Mouse (Mus musculus): ENCODE data around the gene Rmi1. TPM values are rescaled to one million over a fixed set of nuclear protein-coding genes. Genes with fewer than 3 reads are reported as not detected.
A peak's percentile ranks its signal among the peaks of the same experiment; 100 is the strongest.
"Not testable (repeated sequence)": the region's sequence is repeated elsewhere in the genome, so short reads cannot be mapped to it uniquely, and the experiment has no call there.

Rmi1 gene
- polyA plus RNA-seq, 1 experiment from 2014 or later = 23.1 TPM

DNA sequence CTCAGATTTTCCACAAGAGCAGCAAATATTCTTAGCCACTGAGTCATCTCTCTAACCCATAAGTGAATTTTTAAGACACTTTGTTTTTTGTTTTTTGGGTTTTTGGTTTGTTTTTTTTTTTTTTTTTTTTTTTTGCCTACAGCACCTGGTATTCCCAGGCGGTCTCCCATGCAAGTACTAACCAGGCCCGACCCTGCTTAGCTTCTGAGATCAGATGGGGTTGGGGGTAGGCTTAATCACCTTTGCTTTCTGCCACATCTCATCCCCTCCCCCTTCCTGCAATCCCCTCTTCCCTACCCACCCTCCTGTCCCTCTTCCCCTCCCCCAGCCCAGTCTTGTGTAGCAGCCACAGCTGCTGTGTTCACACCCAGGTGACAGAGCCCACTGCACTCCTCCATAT, 37.7 kb downstream of the Rmi1 start:
- no peak overlapping the region for H3K9ac ChIP-seq
- H3K4me2 ChIP-seq = no peak overlapping the region
- 57% methylated on average over 2 of the region's 2 CpGs for WGBS

DNA sequence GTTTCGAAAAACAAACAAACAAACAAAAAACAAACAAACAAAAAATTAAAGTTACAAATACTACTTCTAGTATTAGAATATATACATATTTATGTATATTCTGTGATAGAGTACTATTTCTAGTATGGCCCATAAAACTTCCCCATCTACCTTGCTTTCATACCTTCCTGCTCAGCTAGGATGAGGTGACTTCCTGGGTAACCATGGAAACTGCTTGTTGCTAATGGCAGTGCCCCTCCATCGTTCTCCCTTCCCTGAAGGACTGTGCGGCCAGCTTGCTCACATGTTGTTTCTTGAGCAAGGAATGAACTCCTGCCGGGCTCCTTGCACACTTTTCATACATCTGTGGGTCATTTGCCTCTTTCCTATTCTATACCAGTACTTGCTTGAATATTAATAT, 41.3 kb downstream of the Rmi1 start:
- WGBS = 79% methylated on average over 4 of the region's 4 CpGs
- H3K27me3 ChIP-seq (replicated peaks) = 0 out of 2 replicates have a peak, but pooled peaks cover 3% of the 10 kb centered on the region
- ATAC-seq (ENCODE audit: insufficient number of reproducible peaks, low FRiP score) = no peak

More for the DNA sequence above, 37.7 kb downstream of the Rmi1 start:
- Histone ChIP-seq H3K9me3 (replicated peaks) (no peaks in the 10 kb centered on the region), H3K36me3 (no peaks in the 10 kb centered on the region), H3K27ac (ENCODE audit: poor library complexity, severe bottlenecking) (no peak overlapping the region), H3K4me3 (no peak overlapping the region), H3K27me3 (replicated peaks) (no peaks in the 10 kb centered on the region), H3K4me1 (replicated peaks) (peaks cover 3% of the 10 kb centered on the region; the same call in 1 of the 2 replicates)
- no peak for ATAC-seq (ENCODE audit: insufficient number of reproducible peaks, low FRiP score)

DNA sequence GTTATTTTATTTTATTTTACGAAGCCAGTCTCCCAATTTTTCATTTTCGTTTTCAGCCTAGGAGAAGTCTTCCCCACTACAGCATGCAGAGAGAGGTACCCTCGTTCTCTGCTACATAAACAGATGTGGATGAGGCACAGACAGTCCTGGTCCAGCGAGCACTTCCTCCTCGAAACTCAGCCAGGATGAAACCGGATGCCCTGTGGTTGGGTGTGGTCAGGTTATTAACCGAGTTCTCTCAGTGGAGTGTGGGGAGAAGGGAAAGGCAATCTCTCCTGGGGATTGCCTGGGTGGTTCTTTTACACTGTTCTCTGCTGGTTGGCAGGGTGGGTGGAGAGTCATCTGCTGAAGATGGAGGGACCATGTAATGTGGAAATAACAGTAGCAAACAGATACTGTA, 41.7 kb downstream of the Rmi1 start:
- WGBS = 48% methylated on average over 7 of the region's 7 CpGs
- Histone ChIP-seq H3K27me3 (replicated peaks) (0 out of 2 replicates have a peak, but pooled peaks cover 3% of the 10 kb centered on the region), H3K4me1 (replicated peaks) (peaks cover 3% of the 10 kb centered on the region; the same call in 1 of the 2 replicates), H3K9ac (no peak overlapping the region), H3K27ac (ENCODE audit: poor library complexity, severe bottlenecking) (no peak overlapping the region), H3K4me3 (no peak overlapping the region), H3K4me2 (no peak overlapping the region), H3K9me3 (replicated peaks) (no peaks in the 10 kb centered on the region), H3K36me3 (no peaks in the 10 kb centered on the region)
- ATAC-seq (ENCODE audit: insufficient number of reproducible peaks, low FRiP score) = no peak

More for the DNA sequence above, 41.3 kb downstream of the Rmi1 start:
- Histone ChIP-seq H3K27ac (ENCODE audit: poor library complexity, severe bottlenecking) (no peak overlapping the region), H3K9ac (no peak overlapping the region), H3K9me3 (replicated peaks) (no peaks in the 10 kb centered on the region), H3K36me3 (no peaks in the 10 kb centered on the region), H3K4me1 (replicated peaks) (peaks cover 3% of the 10 kb centered on the region; the same call in 1 of the 2 replicates), H3K4me3 (no peak overlapping the region), H3K4me2 (no peak overlapping the region)

DNA sequence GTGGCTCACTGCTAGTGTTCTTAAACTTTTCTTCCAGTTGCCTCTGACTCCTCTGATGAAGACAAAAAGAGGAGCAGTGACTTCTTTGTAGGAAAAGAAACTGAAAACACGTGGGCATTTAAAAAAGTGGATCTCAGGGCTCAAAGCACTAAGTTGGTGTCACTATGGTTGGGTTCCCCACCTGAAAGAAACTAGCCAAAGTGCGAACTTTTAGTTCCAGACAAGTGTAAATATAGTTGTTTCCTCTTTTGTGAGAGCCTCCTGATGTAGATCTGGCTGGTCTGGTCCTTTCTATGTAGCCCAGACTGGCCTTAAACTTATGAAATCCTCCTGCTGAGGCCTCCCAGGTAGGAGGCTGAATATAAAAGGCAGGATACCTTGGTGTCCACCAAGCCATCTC, 44.5 kb downstream of the Rmi1 start:
- H3K36me3 ChIP-seq = no peaks in the 10 kb centered on the region
- H3K4me3 ChIP-seq = no peak overlapping the region
- 74% methylated on average over 2 of the region's 2 CpGs for WGBS
- H3K27me3 ChIP-seq (replicated peaks) = 0 out of 2 replicates have a peak, but pooled peaks cover 3% of the 10 kb centered on the region
- no peak overlapping the region for H3K4me2 ChIP-seq
- no peaks in the 10 kb centered on the region for H3K9me3 ChIP-seq (replicated peaks)
- no peak for ATAC-seq (ENCODE audit: insufficient number of reproducible peaks, low FRiP score)
- H3K27ac ChIP-seq (ENCODE audit: poor library complexity, severe bottlenecking) = no peak overlapping the region
- H3K9ac ChIP-seq = no peak overlapping the region
- no peaks in the 10 kb centered on the region for H3K4me1 ChIP-seq (replicated peaks)

DNA sequence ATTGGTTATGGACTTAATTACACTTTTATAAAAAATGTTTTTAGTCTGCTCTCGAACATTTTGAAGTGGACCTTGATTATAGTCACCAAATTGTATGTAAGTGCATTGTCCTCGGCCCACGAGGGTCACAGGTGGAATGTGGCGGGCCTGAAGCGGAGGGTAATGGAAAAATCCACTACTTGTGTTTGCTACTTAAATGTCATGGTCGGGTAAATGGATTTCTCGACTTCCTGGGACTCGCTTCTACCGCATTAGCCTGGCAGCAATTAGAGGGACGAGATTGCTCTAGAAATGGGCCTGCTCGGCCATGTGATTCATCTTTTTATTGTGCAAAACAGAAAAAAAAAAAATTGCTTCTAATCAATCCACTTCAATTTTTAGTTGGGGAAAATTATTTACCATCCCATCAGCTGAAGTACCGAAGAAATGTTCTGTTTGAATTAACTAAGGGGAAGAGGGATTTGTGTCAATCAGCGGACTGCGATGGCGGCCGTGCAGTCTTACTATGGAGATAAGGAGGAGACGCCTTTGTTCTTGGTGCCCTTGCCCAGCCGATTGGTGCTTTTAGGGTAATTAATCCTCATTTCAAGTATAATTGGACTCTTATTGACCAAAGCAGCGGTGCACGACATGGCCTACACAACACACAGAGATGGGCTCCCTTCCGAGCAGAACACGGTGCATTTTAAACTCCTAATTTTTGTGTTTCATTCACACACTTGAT, 48.6 kb downstream of the Rmi1 start:
- peaks cover 3% of the 10 kb centered on the region; the same call in 1 of the 2 replicates for H3K4me1 ChIP-seq (replicated peaks)
- no peak overlapping the region for H3K9ac ChIP-seq
- no peak for ATAC-seq (ENCODE audit: insufficient number of reproducible peaks, low FRiP score)
- no peaks in the 10 kb centered on the region for H3K36me3 ChIP-seq
- no peak overlapping the region for H3K4me2 ChIP-seq
- peaks cover 17% of the 10 kb centered on the region for H3K27me3 ChIP-seq (replicated peaks)
- H3K4me3 ChIP-seq = no peak overlapping the region
- no peaks in the 10 kb centered on the region for H3K9me3 ChIP-seq (replicated peaks)
- WGBS = 83% methylated on average over 22 of the region's 22 CpGs
- H3K27ac ChIP-seq (ENCODE audit: poor library complexity, severe bottlenecking) = no peak overlapping the region

DNA sequence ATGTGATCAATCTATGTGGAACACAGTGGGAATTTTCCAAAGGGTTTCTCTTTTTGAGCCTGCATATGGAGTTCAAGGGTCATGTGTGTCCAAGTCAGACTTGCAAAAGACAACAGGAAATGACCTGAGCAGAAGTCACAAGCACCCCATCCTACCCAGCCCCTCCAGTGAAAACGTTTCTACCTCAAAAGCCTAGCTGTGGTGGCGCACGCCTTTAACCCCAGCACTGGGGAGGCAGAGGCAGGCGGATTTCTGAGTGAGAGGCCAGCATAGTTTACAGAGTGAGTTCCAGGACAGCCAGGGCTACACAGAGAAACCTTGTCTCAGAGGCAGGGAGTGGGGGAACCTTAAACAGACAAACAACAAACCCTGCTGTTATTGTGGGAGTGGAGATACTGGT, 50.2 kb downstream of the Rmi1 start:
- no peak for ATAC-seq (ENCODE audit: insufficient number of reproducible peaks, low FRiP score)
- no peaks in the 10 kb centered on the region for H3K36me3 ChIP-seq
- H3K9me3 ChIP-seq (replicated peaks) = 0 out of 2 replicates have a peak, but pooled peaks cover 3% of the 10 kb centered on the region
- H3K27ac ChIP-seq (ENCODE audit: poor library complexity, severe bottlenecking) = no peak overlapping the region
- H3K4me1 ChIP-seq (replicated peaks) = peaks cover 3% of the 10 kb centered on the region; the same call in 1 of the 2 replicates
- no peak overlapping the region for H3K9ac ChIP-seq
- H3K4me2 ChIP-seq = peak overlapping the region; percentile 79; the same call in 1 of the 2 replicates
- H3K27me3 ChIP-seq (replicated peaks) = peaks cover 21% of the 10 kb centered on the region
- 57% methylated on average over 4 of the region's 4 CpGs for WGBS
- 0 out of 2 replicates have a peak overlapping the region, but pooled peaks have one; percentile 51 for H3K4me3 ChIP-seq

DNA sequence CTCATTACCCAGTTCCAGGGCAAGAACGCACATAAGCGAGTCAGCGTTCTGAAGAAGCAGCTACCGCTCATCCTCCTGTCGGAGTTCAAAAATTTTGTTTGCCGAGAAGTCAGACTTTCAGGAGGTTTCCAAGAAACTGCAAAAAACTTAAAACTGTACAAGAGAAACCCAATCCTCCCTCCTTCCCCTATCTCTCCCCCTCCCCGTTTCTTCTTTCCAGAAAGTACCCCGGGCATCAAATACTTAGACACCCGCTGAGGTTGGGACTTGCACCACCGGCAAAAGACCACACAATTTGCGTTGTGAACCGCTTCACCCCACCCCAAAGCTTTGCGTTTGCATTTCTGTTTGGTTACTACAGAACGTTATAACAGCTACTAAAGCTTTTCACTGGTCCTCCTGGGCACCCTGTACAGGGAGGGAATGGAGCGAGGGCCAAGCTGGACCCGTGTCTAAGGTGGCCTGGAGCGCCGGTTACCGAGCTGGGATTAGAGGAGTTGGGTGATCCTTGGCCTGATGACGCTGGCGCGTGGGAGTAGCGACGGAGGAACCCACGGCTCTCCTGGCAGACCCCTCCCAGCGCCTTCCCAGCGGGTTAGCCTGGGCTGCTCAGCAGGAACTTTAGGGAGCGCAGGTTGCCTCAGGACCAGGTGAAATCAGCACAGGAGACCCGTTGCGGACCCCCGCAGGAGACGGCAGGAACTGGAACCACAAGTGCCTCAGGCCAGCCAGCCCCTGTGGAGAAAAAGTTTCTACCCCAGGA, 50.8 kb downstream of the Rmi1 start:
- peak overlapping the region; percentile 51 for H3K4me3 ChIP-seq
- H3K36me3 ChIP-seq = no peaks in the 10 kb centered on the region
- 11% methylated on average over 32 of the region's 32 CpGs for WGBS
- H3K4me1 ChIP-seq (replicated peaks) = peaks cover 3% of the 10 kb centered on the region; the same call in 1 of the 2 replicates
- no peak overlapping the region for H3K27ac ChIP-seq (ENCODE audit: poor library complexity, severe bottlenecking)
- peak overlapping the region; percentile 72 for H3K9ac ChIP-seq
- H3K27me3 ChIP-seq (replicated peaks) = peaks cover 18% of the 10 kb centered on the region
- no peak for ATAC-seq (ENCODE audit: insufficient number of reproducible peaks, low FRiP score)
- peak overlapping the region; percentile 79 for H3K4me2 ChIP-seq
- H3K9me3 ChIP-seq (replicated peaks) = 0 out of 2 replicates have a peak, but pooled peaks cover 3% of the 10 kb centered on the region

DNA sequence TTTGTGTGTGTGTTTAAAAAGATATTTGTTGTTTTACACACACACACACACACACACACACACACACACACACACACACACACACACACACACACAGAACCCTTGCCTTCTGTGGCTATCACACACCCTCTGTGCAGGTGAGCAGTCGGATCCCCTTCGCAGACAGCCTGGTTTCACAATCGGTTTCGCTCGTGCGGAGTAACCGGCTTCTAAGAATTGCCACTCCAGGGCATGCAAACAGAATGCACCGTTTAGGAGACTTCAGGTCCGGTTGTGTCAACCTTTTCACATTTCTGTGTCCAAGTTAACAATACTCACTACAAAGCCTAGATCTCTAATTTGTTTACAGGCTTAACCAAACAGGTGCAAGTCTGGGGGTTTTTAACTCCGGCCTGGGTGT, 51.5 kb downstream of the Rmi1 start:
- peaks cover 18% of the 10 kb centered on the region for H3K27me3 ChIP-seq (replicated peaks)
- 0 out of 2 replicates have a peak, but pooled peaks cover 3% of the 10 kb centered on the region for H3K9me3 ChIP-seq (replicated peaks)
- H3K4me3 ChIP-seq = peak overlapping the region; percentile 51
- no peak overlapping the region for H3K27ac ChIP-seq (ENCODE audit: poor library complexity, severe bottlenecking)
- peaks cover 3% of the 10 kb centered on the region; the same call in 1 of the 2 replicates for H3K4me1 ChIP-seq (replicated peaks)
- WGBS = 43% methylated on average over 10 of the region's 10 CpGs
- H3K36me3 ChIP-seq = no peaks in the 10 kb centered on the region
- no peak for ATAC-seq (ENCODE audit: insufficient number of reproducible peaks, low FRiP score)
- H3K9ac ChIP-seq = no peak overlapping the region
- peak overlapping the region; percentile 79 for H3K4me2 ChIP-seq

DNA sequence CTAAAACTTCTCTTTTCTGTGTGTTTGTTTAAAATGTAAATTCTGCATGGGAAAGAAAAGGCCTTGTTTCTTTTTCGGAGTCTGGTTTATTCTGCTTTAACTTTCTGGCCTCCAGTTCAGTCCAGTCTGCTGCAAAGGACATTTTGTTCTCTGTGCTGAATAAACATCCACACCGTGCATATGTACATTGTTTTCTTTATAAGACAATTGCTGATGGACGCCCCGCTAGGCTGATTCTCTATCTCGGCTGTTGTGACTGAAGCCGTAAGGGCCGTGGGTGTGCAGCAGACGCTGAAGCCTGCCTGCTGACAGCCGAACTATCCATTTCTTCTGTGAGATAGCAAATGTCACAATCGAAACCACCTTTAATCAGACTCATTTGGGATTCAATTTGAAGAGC, 54.5 kb downstream of the Rmi1 start:
- peaks cover 18% of the 10 kb centered on the region for H3K27me3 ChIP-seq (replicated peaks)
- no peak overlapping the region for H3K9ac ChIP-seq
- H3K9me3 ChIP-seq (replicated peaks) = 0 out of 2 replicates have a peak, but pooled peaks cover 3% of the 10 kb centered on the region
- H3K27ac ChIP-seq (ENCODE audit: poor library complexity, severe bottlenecking) = no peak overlapping the region
- peaks cover 3% of the 10 kb centered on the region; the same call in 1 of the 2 replicates for H3K4me1 ChIP-seq (replicated peaks)
- no peaks in the 10 kb centered on the region for H3K36me3 ChIP-seq
- WGBS = 51% methylated on average over 10 of the region's 10 CpGs
- no peak overlapping the region for H3K4me3 ChIP-seq
- H3K4me2 ChIP-seq = no peak overlapping the region
- ATAC-seq (ENCODE audit: insufficient number of reproducible peaks, low FRiP score) = no peak

DNA sequence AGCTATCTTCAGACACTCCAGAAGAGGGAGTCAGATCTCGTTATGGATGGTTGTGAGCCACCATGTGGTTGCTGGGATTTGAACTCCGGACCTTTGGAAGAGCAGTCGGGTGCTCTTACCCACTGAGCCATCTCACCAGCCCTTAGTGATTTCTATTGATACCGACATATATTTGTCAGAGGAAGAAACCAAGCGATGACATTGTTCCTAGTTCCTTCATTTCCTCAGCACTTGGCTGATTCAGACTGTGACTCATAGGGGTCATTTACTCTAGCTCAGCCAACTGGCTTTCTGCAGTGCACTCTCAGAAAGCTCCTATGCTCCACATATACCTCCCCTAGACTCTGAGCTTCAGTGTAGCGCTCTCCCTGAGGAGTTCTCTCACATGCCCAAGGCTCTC, 56.8 kb downstream of the Rmi1 start:
- H3K27me3 ChIP-seq (replicated peaks); H3K36me3 ChIP-seq; ATAC-seq (ENCODE audit: insufficient number of reproducible peaks, low FRiP score); H3K4me3 ChIP-seq; H3K4me2 ChIP-seq; H3K9ac ChIP-seq; H3K27ac ChIP-seq (ENCODE audit: poor library complexity, severe bottlenecking); H3K9me3 ChIP-seq (replicated peaks); H3K4me1 ChIP-seq (replicated peaks): not testable (repeated sequence)
- 86% methylated on average over 6 of the region's 6 CpGs for WGBS
